Mouse (Mus musculus) heart, adult 10 weeks (tissue): ENCODE results near the gene Eri2. TPM values are rescaled to one million over a fixed set of nuclear protein-coding genes. Genes with fewer than 3 reads are reported as not detected.

Experiments
- polyA plus RNA-seq: library from polyadenylated mRNA; stranded (reverse); fragments of 350-450 nt; fragmentation: Illumina TruSeq; extraction: RNeasy Lipid Tissue Mini Kit (QIAGEN cat#74804); gene quantifications from one replicate; pipeline ENCODE4 v1.2.3, GENCODE M21; 2014; ENCODE audit warnings: low read depth, low replicate concordance

The Eri2 gene
- polyA plus RNA-seq: 2.5 TPM

DNA sequence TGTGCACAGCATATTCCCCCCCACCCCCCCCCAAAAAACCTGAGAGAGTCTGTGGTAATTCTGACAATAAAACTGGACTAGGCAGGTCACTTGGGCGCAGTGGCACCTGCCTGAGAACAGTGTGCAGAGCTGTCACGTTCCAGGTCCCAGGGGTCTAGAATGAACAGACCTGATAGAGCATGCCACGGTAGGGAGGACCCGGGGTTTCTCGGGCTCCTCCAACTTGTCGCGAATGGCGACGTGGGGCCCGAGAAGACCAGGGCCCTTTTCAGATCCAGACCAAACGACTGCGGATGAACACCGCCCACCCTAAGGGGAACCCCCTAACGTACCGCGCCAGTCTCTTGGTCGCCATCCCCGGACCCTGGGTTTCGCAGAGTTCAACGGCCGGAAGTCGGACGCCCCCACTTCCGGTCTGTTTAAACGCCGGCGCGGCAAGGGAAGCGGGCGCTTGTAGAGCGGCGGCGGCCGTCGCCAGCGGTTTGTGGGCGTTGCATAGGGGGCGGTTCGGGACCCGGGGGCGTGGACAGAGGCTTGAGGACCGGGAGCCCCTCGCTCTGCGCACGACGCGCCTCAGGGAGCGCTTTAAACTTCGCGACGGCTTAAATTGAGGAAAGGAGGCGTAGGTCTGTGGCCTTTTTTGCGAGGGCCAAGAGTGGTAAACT lies at the start of gene Eri2, which contains the start of gene Rexo5:
Eri2 (minus strand) TSS at position 473 of the 665 bp plus-strand sequence.
Rexo5 (plus strand) TSS at position 421 of the 665 bp plus-strand sequence.

DNA sequence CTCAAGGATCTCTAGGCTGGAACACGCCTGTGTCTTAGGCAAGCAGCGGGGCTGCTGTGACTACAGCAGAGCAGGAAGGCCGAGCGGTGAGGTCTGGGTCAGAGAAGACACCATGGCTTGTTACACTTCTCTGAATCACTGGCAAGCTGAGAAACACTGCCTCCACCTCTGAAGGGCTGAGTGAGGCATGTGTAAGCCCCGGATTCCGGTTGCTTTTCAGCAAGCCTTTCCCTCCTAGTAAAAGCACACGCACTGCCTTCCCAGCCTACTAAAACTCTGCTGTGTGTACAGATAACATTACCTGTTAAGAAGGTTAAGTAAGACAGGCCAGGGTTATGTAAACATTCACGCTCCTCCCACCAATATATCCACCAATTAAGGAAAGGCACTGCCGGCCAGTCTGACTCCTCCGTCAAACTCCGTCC lies 33.3 kb downstream of the Eri2 start, which contains the start of gene Acsm3:
Acsm3 (plus strand) TSS at position 397 of the 425 bp plus-strand sequence.

DNA sequence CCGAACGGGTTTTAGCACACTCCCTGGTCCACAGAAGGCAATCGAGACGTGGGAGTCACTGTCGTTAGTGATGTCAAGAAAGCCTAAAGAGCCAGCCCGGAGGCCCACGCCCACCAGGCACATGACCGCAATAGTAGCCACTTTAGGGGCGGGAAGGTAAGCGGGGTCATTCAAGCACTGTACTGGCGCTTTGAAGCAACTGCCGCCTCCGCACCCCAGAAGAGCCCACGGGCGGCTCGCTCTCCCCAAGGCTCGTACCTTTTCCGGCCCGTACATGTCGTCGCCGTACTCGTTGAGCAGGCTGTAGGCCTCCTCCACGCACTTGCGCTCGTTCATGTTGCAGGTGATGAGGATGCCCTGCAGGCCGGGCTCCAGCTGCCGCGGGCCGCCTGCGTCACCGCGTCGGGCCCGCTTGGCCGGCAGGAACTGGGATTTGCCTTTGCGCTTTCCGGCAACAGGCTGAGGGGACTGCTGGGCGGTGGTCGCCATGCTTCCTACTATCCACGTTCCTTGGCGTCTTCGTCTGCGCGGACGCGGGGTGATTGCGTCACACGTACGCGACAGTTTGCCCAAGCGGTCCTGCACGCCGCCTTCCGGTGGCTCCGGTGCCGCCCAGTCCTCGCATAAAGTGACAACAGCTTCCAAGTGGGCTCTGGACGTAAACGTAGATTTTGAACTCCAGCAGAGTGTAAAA lies 73.5 kb downstream of the Eri2 start, which contains the start of gene Thumpd1:
Thumpd1 (minus strand) TSS at position 546 of the 694 bp plus-strand sequence.

Other genes with a start within 250 kb of the Eri2 start
- not detected for gene Acsm2, start 239.7 kb downstream of the Eri2 start, polyA plus RNA-seq
- gene Acsm1, start 187.0 kb downstream of the Eri2 start, polyA plus RNA-seq: not detected
- not detected for gene Acsm4, start 104.0 kb downstream of the Eri2 start, polyA plus RNA-seq
- gene Thumpd1, start 73.3 kb downstream of the Eri2 start, polyA plus RNA-seq: 25.5 TPM
- 6.4 TPM for gene Acsm3, start 33.1 kb downstream of the Eri2 start, polyA plus RNA-seq
- 3.2 TPM for gene Rexo5, start 52 bp downstream of the Eri2 start, polyA plus RNA-seq
- gene Lyrm1, start 101.8 kb upstream of the Eri2 start, polyA plus RNA-seq: 10.9 TPM
- gene Dcun1d3, start 102.2 kb upstream of the Eri2 start, polyA plus RNA-seq: 5.8 TPM